Mouse (Mus musculus): ENCODE measurements around the gene Eps15l1. TPM values are rescaled to one million over a fixed set of nuclear protein-coding genes. Genes with fewer than 3 reads are reported as not detected.

The Eps15l1 gene
- 52.1 and 54.6 TPM in 2 replicates for polyA plus RNA-seq (2012; rRNA removed)

GRCm38 (mm10) chr8:72421362-72422335 lies at the start of gene Eps15l1:
Gene Eps15l1 (minus strand): TSS chr8:72421460.
- DNase-seq (ENCODE audit: low spot score) = peak; percentile 96

- no peak for DNase-seq (ENCODE audit: low spot score)
Measured at GRCm38 (mm10) chr8:72470684-72471083, 49.4 kb upstream of the Eps15l1 start.

GRCm38 (mm10) chr8:72469984-72470383 lies 48.7 kb upstream of the Eps15l1 start:
- no peak for DNase-seq (ENCODE audit: low spot score)

GRCm38 (mm10) chr8:72469243-72469642 lies 48.0 kb upstream of the Eps15l1 start:
- DNase-seq (ENCODE audit: low spot score) = no peak

- no peak for DNase-seq (ENCODE audit: low spot score)
Measured at GRCm38 (mm10) chr8:72464211-72464610, 43.0 kb upstream of the Eps15l1 start.

GRCm38 (mm10) chr8:72459881-72460533 lies 38.7 kb upstream of the Eps15l1 start:
- no peak for DNase-seq (ENCODE audit: low spot score)

- DNase-seq (ENCODE audit: low spot score) = no peak
Measured at GRCm38 (mm10) chr8:72458457-72458856, 37.2 kb upstream of the Eps15l1 start.

GRCm38 (mm10) chr8:72457806-72458205 lies 36.5 kb upstream of the Eps15l1 start:
- DNase-seq (ENCODE audit: low spot score) = no peak

GRCm38 (mm10) chr8:72455317-72455716 lies 34.1 kb upstream of the Eps15l1 start:
- DNase-seq (ENCODE audit: low spot score) = no peak

- DNase-seq (ENCODE audit: low spot score) = no peak
Measured at GRCm38 (mm10) chr8:72453904-72454303, 32.6 kb upstream of the Eps15l1 start.

GRCm38 (mm10) chr8:72451516-72451915 lies 30.3 kb upstream of the Eps15l1 start:
- DNase-seq (ENCODE audit: low spot score) = no peak

GRCm38 (mm10) chr8:72445071-72445470 lies 23.8 kb upstream of the Eps15l1 start:
- no peak for DNase-seq (ENCODE audit: low spot score)

GRCm38 (mm10) chr8:72443994-72444350 lies 22.7 kb upstream of the Eps15l1 start:
- DNase-seq (ENCODE audit: low spot score) = no peak

- peak; percentile 81 for DNase-seq (ENCODE audit: low spot score)
Measured at GRCm38 (mm10) chr8:72443338-72443993, 22.2 kb upstream of the Eps15l1 start, which contains the start of the genes Calr3 and 1700030K09Rik. Gene Calr3 (minus strand): TSS chr8:72443870. Gene 1700030K09Rik (plus strand): TSS chr8:72443880.

- DNase-seq (ENCODE audit: low spot score) = no peak
Measured at GRCm38 (mm10) chr8:72438248-72439015, 17.2 kb upstream of the Eps15l1 start.

- DNase-seq (ENCODE audit: low spot score) = peak; percentile 47
Measured at GRCm38 (mm10) chr8:72434952-72435351, 13.7 kb upstream of the Eps15l1 start.

GRCm38 (mm10) chr8:72429676-72430075 lies 8.4 kb upstream of the Eps15l1 start:
- DNase-seq (ENCODE audit: low spot score) = no peak

GRCm38 (mm10) chr8:72422926-72423325 lies 1.7 kb upstream of the Eps15l1 start:
- no peak for DNase-seq (ENCODE audit: low spot score)

GRCm38 (mm10) chr8:72420571-72421361 lies 494 bp downstream of the Eps15l1 start:
- DNase-seq (ENCODE audit: low spot score) = peak; percentile 32

- no peak for DNase-seq (ENCODE audit: low spot score)
Measured at GRCm38 (mm10) chr8:72418073-72418472, 3.2 kb downstream of the Eps15l1 start.

- DNase-seq (ENCODE audit: low spot score) = no peak
Measured at GRCm38 (mm10) chr8:72415252-72415651, 6.0 kb downstream of the Eps15l1 start.

Measured in urinary bladder, adult 2 months (tissue).